Mouse (Mus musculus) skeletal muscle tissue, postnatal 0 days (tissue): ENCODE data around the gene Gm3625. TPM values are rescaled to one million over a fixed set of nuclear protein-coding genes. Genes with fewer than 3 reads are reported as not detected.

ENCODE experiments used
- polyA plus RNA-seq: library from polyadenylated mRNA; unstranded; fragments of >200 nt; fragmentation: Nextera tagmentation; extraction: Ambion mirVana; gene quantifications from 2 replicates; pipeline ENCODE4 v1.2.1, GENCODE M21; 2015

Gm3625 gene
- not detected in 2 replicates for polyA plus RNA-seq

GRCm38 (mm10) chr12:4592541-4593165, at the start of gene Gm3625, which contains the start of gene Itsn2:
Gm3625 (minus strand) TSS chr12:4592927.
Itsn2 (plus strand) TSS chr12:4592638.

Other genes starting within 250 kb of the Gm3625 start
- gene Ncoa1, start 115.7 kb downstream of the Gm3625 start, polyA plus RNA-seq, result 8.8 and 10.1 TPM in 2 replicates
- 17.1 and 19.4 TPM in 2 replicates for gene Itsn2, start 289 bp downstream of the Gm3625 start, polyA plus RNA-seq
- gene Fam228a, start 145.5 kb upstream of the Gm3625 start, polyA plus RNA-seq, result 0.15 and 0.16 TPM in 2 replicates
- 1.7 TPM in 2 replicates for gene Pfn4, start 176.1 kb upstream of the Gm3625 start, polyA plus RNA-seq
- 1.1 and 1.2 TPM in 2 replicates for gene Fam228b, start 176.3 kb upstream of the Gm3625 start, polyA plus RNA-seq
- 130 and 131 TPM in 2 replicates for gene Sf3b6, start 224.6 kb upstream of the Gm3625 start, polyA plus RNA-seq
- 1.7 and 3.5 TPM in 2 replicates for gene Fkbp1b, start 248.7 kb upstream of the Gm3625 start, polyA plus RNA-seq